Mouse (Mus musculus): Measurements from ENCODE around the gene Foxm1.

- TF ChIP-seq CTCF (IDR thresholded peaks at IDR 0.05; ENCODE audit: extremely low read depth, insufficient read depth, low read length) (no peak), POLR2A (IDR thresholded peaks at IDR 0.05; ENCODE audit: extremely low read depth, insufficient read depth, low read length) (no peak)
Observed at GRCm38 (mm10) chr6:128421480-128421879, 58.7 kb downstream of the Foxm1 start.

All from cortical plate, adult 2 months (tissue).